ENCODE assay signal across 8 mouse cellular contexts in the genomic region with DNA sequence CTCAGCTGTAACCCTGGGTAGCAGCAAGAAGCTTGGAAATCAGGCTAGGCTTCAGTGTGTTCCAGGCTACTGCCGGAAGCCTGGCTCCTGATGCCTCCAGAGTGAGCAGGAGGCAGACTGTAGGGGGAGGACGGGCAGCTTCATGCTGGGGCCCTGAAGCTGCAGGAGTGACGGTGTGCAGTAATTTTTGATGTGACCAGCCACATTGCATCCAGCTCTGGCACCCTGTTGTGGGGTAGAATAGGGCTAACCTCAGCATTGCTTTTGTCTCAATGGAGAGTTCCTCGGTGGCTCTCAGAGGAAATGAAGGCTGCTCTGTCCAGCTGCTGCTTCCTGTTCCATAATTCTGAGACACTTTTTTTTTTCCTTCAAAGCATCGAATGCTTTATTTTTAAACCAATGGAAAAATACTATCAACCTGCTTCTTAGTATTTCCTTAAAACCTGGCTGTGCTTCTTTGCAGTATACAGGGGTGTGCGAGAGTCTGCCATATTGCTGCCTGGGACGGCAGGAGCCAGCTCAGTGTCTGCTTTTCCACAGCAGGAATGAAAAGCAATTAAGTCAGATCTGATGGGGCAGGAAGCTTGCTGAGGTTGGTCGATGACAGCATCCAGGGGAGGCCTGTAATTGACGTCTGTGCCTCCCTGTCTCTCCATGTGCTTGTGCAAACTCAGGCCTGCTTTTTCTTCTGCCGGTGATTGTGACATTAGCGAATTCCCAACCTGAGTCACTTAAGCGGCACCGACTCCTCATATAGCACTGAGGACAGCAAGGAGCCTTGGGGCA.
DNase-seq lines count a peak whose midpoint lies in the region; ATAC-seq lines count a peak whose summit lies in the region.

No protein-coding gene starts in this region.

- no peaks in the 10 kb centered on the region for H3K36me3 ChIP-seq in liver, embryonic 12.5 days

- WGBS in liver, embryonic 12.5 days (ENCODE audit: insufficient replicate concordance) = 41% methylated on average over 13 of the region's 13 CpGs

- H3K4me3 ChIP-seq in liver, embryonic 12.5 days = no peak overlapping the region

- H3K27me3 ChIP-seq in liver, embryonic 12.5 days (replicated peaks) = no peaks in the 10 kb centered on the region

- peak overlapping the region; percentile 51 for H3K27ac ChIP-seq in liver, embryonic 12.5 days

- DNase-seq in embryo, embryonic 10 days (ENCODE audit: low spot score) = peak; percentile 45
- DNase-seq in embryo, embryonic 9.5 days (ENCODE audit: extremely low spot score) = no peak
- peak; percentile 53 for DNase-seq in 416B (ENCODE audit: low read depth)
- DNase-seq in spleen, postnatal 36 days (ENCODE audit: low spot score in 2 of 2) = no peak
- DNase-seq in spleen, adult 12 weeks (ENCODE audit: low spot score) = no peak
- no peak for DNase-seq in layer of hippocampus, adult 8-10 months (ENCODE audit: low spot score in 2 of 2)

- ATAC-seq in granulocyte monocyte progenitor cell, adult 5-6 weeks (replicated peaks; ENCODE audit: poor library complexity, severe bottlenecking) = peak; percentile 57
- no peak for ATAC-seq in liver, embryonic 12.5 days

- no peaks in the 10 kb centered on the region for H3K9me3 ChIP-seq in liver, embryonic 12.5 days (replicated peaks)

- H3K4me1 ChIP-seq in liver, embryonic 12.5 days = peaks cover 41% of the 10 kb centered on the region

- 0 out of 2 replicates have a peak overlapping the region, but pooled peaks have one; percentile 3 for H3K4me2 ChIP-seq in liver, embryonic 12.5 days

- H3K9ac ChIP-seq in liver, embryonic 12.5 days = no peak overlapping the region; the same call in 1 of the 2 replicates

Comparison
In these comparisons a context has a peak if more than half of its experiments do, and no peak if none do; other contexts are left out.
1. DNase-seq: peak in embryo, embryonic 10 days (single experiment) and 416B (single experiment); none in embryo, embryonic 9.5 days (single experiment), spleen, postnatal 36 days (0 of 2), spleen, adult 12 weeks (single experiment) and layer of hippocampus, adult 8-10 months (0 of 2).